Mouse (Mus musculus) spleen, postnatal 14 days (tissue): ENCODE measurements around the gene Hdac4.

ENCODE experiments used
- DNase-seq, 2 experiments: peaks; one replicate each; pipeline ENCODE4 v3.0.0; 2021 to 2022; ENCODE audit warnings: low spot score in 2 of 2

Gene Hdac4

GRCm38 (mm10) chr1:92195360-92196149 lies at the start of gene Hdac4:
Gene Hdac4 (minus strand): TSS chr1:92195699.
- no peak for DNase-seq

DNA sequence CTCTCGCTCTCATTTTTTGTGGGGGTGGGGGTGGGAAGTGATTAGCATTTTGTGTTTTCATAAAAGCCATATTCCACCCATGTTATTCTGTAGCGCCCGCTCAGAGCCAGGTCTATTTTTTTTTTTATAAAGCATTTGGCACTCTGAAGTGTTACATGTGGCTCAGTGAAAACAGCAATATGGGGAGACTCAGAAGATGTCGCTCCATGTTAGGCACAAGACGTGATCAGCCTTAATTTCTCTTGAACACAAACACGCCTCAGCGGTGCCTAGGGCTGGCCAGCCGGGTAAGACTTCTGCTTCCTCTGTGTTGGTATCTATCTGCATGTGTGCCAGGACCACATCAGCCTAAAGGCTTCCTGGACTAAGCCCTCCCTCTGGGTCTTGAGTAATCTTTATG lies 48.0 kb upstream of the Hdac4 start:
- no peak for DNase-seq

- DNase-seq = no peak
Observed at GRCm38 (mm10) chr1:92240072-92240471, 44.6 kb upstream of the Hdac4 start.

DNA sequence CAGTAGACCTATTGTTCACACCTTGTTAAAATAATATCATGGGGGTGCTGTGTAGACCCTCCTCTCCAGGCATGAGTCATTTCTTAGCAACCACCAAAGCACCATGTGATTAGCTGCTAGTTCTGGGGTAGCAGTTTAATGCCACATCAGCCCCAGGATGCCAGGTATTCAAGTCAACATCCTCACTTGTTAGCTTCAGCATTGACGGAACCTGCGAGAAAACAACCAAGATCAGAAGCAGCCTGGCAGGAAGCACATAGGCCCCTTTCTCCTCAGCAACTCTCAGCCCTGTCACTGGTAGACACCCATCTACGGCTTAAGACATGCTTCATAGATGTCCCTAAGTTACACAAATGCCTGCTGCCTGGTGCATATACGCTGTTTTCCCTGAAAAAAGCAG lies 40.1 kb upstream of the Hdac4 start:
- DNase-seq = no peak

DNA sequence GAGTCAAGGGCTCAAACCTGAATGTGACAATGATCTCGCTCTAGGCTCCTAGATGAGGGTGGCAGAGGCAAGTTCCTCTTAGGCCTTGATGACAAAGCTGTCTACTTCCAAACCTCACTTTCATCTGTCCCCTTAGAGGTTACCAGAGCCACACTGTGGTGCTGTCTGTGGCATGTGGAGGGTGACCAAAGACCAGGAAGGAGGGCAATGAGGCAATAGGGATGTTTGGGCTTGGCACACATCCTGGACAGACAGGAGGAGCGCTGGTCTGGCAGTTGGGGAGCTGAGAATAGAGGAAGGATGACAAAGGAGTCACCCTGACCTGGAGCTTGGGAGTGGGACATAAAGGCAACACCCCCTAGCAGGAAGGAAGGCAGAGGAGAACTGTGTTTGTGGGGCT lies 29.8 kb upstream of the Hdac4 start:
- DNase-seq = no peak

- DNase-seq = no peak
Observed at GRCm38 (mm10) chr1:92223956-92224891, 28.7 kb upstream of the Hdac4 start.

DNA sequence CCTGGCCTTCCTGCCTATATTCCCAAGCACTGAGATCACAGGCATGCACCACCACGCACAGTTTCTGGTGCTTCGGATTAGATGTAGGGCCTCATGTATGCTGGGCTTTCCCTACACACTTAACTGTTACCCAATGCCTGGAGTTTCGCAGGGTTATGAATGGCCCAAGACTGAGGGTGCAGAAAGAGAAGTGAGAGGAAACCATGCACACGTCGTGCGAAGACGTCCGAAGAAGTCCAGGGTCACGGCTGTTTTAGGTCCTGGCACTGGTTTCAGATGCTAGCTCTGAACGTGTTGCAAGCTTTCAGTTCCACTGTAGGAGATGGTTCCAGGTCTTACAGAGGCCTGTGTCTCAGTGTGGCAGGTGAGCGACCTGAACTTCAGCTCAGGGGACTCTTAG lies 21.2 kb upstream of the Hdac4 start:
- no peak for DNase-seq

- DNase-seq = no peak
Observed at GRCm38 (mm10) chr1:92215996-92216630, 20.6 kb upstream of the Hdac4 start.

DNA sequence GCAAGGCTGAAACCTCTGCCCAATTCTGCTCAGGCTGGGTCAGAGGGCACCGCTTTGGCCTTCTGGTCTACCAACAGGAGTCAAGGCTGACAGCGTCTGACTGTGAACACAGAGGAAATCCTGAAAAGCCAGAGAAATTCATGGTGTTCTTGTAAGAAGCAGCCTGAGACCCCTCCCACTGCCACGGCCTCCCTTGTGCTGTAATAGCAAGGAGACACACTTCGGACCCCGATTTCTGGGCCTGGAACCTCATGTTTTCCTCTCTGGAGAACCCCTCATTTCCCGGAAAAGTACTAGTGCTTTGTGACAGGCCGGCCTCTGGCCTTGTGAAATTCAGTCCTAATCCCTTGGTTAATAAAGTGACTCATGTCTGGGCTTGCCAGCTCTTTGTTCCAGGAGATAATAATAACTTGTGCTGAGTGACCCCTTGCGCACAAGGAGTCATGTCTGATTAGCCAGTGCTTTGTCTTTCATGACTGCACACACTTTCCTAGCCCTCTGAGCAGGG lies 19.7 kb upstream of the Hdac4 start:
- DNase-seq = no peak

- no peak for DNase-seq
Observed at GRCm38 (mm10) chr1:92212003-92212750, 16.7 kb upstream of the Hdac4 start.

DNA sequence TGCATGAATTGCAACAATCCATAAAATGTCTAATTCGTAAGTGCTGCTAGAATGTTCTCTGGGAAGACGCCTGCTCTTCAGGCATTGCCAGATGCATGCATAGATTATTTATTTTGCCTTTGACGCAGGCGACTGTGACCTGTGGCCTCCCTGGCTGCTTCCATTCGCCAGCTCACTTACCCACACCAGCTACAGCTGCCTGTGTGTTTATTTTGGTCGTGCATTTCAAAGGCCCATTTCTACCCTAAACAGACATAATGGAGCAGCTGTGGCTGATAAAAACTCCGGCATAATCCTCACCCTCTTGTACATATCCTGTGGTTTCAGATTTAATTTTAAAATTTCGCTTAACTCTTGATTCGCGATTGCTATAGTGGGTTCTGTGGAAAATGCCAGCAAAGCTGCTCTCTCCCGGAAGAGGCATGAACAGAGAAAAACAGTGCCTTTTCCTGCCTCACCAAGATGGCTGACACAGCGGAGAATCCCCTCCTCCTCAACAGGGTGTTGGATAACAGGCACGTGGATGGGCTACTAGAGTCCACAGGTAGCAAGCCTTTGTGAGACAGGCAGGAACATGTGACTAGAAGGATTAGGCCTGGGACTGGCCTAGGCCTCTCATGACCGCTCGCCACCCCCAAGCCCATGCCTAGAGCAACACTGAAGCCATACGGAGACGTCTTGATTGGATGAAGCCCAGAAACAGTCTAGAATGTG lies 7.3 kb upstream of the Hdac4 start:
- no peak for DNase-seq

GRCm38 (mm10) chr1:92190463-92190862 lies 5.0 kb downstream of the Hdac4 start:
- no peak for DNase-seq

- DNase-seq = no peak
Observed at GRCm38 (mm10) chr1:92187137-92187536, 8.4 kb downstream of the Hdac4 start.

GRCm38 (mm10) chr1:92184600-92184999 lies 10.9 kb downstream of the Hdac4 start:
- no peak for DNase-seq

DNA sequence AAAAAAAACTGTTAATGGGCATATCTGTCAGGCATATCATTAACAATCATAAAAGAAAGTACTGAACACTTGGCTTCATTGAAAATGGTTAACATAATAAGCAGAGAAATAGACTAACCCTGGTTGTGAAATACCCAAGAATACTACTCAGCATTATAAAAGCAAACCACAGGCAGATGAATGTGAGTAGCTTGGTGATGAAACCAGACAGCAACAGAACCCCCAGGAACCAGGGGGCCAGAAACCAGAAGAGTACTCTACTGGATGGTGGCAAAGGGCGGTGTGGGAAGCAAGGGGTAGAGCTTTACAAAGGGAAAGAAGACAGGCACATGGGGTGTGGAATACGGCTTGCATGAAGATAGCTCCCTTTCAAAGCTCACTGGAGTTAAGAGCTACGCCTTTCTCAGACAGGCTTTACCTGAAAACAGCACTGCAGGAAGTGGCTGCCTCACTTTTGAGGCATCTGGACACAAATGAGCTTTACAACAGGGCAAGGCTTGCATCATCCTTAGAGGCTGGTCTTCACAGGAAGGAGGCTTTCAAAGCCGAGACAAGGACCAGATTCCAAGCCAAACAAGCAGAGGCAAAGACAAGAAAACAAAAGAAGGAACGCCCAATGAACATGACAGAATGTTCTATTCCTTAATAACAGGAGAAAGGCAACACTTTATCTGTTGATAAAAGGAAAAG lies 12.3 kb downstream of the Hdac4 start:
- no peak for DNase-seq

DNA sequence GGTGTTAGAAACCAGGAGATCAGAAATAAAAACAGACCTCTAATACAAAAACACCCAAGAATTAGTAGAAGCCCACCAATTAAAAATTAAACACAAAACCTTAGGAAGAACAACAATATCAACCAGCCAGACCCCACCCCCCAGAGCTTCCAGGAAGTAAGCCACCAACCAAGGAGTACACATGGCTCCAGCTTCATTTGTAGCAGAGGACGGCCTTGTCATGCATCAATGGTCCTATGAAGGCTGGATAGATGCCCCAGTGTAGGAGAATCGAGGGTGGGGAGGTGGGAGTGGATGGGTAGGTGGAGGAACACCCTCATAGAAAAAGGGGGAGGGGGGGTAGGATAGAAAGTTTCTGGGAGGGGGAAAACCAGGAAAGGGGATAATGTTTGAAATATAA lies 13.5 kb downstream of the Hdac4 start:
- no peak for DNase-seq

DNA sequence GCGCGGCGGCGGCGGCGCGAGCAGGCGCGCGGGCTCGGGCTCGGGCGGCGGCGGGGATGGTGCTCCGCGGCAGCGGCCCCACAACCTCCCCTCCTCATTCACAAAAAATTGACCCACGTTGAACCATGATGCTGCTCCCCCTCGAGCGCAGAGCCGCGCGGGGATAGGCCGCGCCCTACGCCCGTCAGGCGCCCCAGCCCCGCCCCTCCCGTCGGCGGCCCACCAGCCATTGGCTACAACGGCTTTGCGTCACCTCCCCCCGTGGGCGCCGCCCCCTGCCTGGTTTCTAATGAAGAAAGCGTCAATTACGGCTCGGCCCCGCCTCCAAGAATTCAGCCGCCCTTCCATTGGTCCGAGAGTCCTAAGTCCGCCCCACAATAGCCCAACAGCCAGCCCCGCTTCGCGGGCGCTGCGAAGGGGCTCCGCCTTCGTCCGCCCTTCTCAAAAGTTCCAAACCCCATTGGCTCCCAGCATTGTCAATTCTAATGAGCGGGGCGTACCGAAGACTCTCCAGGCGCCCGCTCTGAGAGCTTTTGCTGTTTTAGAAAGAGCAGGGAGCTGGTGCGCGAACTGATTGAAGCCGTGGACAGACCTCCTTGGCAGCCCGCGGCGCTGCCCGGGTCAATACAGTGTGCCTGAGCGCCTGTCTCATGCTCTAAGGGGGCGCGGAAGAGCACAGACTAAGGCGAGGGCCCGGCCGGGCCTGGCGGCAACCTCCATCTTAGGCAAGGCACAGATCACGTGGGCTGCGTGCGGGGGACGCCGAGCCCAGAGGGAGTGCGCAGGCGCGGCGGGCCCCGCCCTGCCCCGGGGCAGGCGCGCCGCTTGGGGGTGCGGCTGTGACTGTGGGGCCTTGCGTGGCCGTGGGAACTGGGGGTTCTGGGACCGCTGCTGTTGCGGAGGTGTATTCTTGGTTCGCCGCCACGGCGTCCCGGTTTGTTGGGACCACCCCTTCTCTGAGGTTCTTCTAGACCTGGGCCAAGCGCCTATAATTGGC lies 15.1 kb downstream of the Hdac4 start:
- peak; percentile 99 for DNase-seq

DNA sequence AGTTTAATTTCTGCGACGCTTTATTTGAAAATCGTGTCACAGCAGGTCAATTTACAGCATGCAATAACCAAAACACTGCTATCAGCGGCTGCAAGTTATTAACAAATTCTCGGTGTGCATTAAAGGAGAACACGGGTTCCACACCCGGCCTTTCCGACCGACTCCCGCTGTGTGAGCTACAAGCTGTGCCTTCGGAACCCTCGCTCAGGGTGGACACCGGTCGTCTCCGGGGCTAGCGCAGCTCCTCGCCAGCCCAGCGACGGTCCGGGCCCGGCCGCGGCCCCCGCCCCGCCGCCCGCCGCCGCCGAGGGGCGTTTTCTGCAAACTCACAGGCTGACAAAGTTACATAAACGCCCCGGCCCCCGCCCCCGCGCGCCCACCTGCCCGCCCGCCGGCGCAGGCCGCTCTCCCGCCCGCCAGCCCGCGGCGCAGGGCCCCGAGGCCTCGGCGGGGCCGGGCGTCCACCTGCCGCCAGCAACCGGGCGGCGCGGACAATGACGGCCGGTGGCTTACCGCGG lies 16.0 kb downstream of the Hdac4 start:
- peak; percentile 9 to 28 for DNase-seq

- peak in 1 of 2 experiments; percentile 6 for DNase-seq
Observed at GRCm38 (mm10) chr1:92179070-92179469, 16.4 kb downstream of the Hdac4 start.
